Mouse (Mus musculus) spleen, postnatal 10 days (tissue): Measurements from ENCODE around the gene Slc11a2.
"Not testable (repeated sequence)": the region's sequence is repeated elsewhere in the genome, so short reads cannot be mapped to it uniquely, and the experiment has no call there.

ENCODE experiments used
- DNase-seq, 2 experiments: peaks; one replicate each; pipeline ENCODE4 v3.0.0; 2021 to 2022; ENCODE audit warnings: low spot score in 2 of 2

Gene Slc11a2

DNA sequence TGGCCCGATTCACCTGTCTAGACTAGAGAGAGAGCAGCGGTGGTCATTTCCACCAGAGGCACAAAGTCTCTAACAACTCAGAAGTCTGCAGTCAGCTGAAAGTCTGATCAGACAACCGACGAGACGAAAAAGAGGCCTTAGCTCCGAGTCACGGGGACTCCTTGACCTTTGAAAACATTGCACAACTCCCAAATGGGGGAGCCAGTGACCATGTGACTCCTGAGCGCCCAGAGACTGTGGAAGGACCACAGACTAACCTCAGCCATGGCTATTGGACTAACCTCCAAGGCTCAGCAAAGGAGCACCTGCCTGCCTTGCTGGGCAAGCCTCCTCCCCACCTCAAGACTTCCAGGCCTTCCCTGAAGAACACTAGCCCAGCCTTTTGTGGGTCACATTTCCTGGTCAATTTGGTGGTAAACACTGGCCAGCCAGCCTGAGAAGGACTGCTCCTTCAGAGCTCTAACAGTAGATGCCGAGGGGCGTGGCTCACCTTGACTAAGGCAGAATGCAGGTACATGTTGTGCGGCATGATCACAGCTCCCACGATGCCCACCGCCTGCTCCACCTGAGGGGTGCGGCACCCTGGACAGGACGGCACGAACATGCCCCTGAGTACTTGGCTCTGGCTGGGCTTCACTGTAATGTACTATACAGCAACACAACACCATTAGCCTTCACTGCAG lies 21.4 kb downstream of the Slc11a2 start:
- DNase-seq: no peak

GRCm38 (mm10) chr15:100402798-100403197 lies 22.1 kb downstream of the Slc11a2 start:
- DNase-seq: no peak

GRCm38 (mm10) chr15:100402347-100402746 lies 22.5 kb downstream of the Slc11a2 start:
- DNase-seq: no peak

- DNase-seq: no peak
These were observed 23.1 kb downstream of the Slc11a2 start for GRCm38 (mm10) chr15:100401811-100402210.

DNA sequence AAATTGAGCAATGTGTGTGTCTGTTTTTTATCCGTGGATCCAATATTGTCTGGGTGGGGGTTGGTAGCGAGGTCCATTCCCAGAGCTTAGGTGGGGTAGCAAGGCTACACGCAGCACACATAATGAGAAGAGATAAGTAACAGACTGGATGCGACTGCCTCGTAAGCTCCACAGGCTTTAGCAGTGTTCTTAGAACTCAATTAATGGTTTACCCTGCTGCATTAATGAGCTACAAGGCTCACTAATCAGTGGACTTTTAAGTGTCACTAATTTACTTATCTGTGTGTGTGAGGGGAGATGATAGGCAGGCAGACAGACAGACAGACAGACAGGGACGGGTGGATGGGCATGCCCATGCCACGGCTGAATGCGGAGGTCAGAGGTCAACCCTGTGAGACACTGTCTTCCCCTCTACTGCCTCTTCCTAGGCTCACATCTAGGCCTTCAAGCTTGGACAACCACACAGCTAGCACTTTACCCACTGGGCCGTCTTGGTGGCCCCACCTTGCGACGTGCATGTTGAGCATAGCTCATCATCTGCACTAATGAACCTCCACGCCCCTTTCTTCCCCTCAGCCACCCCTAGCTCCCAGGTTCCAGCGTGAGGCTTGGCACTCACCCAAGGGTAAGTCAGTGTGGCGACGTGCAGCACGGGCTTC lies 24.2 kb downstream of the Slc11a2 start:
- no peak for DNase-seq

DNA sequence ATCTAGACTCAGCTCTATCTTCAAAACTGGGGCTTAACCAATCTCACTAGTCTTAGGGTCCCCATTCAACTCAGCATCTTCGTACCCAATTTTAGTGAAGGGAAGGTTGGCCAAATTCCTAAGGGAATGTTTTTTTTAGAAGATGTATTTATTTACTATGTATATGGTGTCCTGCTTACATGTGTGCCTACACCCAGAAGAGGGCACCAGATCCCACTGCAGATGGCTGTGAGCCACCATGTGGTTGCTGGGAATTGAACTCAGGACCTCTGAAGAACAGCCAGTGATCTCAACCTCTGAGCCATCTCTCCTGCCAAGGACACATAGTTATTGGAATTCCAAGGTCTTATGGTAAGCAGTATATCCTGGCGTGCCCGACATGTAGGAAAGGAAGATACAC lies 29.3 kb downstream of the Slc11a2 start:
- DNase-seq: no peak

GRCm38 (mm10) chr15:100393016-100393415 lies 31.9 kb downstream of the Slc11a2 start:
- no peak for DNase-seq

- no peak for DNase-seq
These were observed 33.3 kb downstream of the Slc11a2 start for GRCm38 (mm10) chr15:100391599-100391998.

- DNase-seq: no peak
These were observed 33.8 kb downstream of the Slc11a2 start for GRCm38 (mm10) chr15:100391066-100391465.

DNA sequence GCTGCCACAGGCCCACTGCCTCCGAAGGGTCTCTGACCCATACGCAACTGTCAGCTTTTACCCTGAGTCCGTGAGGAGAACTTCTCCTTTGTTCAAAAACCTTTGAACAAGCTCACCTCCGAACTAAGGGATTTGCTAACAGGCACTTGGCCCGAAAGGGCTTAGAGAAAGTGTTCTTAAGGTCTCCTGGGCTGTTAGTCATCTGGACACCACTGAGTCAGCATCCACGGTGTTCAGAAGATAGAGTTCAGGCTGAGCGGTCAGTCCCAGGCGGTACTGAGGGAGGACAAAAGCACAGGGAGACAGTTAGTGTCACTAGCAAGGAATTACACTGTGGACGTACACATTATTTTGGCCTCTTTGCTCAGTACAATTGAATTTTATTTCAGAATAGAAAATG lies 36.0 kb downstream of the Slc11a2 start:
- no peak for DNase-seq

GRCm38 (mm10) chr15:100388224-100388835 lies 36.5 kb downstream of the Slc11a2 start:
- DNase-seq: peak in 1 of 2 experiments; percentile 51

DNA sequence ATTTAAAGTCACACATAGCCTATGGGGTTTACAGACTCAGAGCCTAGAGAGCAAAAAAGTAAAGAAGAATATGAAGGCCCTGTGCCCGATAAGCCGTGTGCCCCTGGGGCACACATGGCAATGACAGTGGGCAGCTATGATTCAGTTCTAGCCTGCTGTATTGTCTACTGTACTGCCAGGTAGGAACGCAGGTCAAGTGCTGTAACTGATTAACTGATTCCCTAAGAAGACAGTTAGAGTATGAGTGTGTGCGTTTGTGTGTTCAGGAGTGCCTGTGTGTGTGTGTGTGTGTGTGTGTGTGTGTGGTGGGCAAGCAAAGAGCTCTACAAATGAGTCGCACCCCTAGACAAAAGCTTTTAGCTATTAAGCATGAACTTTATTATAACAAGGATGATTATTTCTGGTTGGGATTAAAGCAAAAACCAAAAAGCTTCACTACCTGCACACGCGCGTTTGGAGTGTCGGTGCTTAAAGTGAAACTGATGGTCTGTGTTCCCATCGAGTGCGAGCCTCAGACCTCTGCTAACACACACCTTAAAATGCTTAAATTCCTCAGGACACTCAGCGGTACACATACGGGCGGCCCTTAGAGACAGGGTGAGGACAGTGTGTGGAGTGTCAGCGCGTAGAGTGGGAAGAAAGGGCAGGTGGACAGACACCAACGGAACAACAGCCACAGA lies 37.2 kb downstream of the Slc11a2 start:
- no peak for DNase-seq

GRCm38 (mm10) chr15:100385705-100386104 lies 39.2 kb downstream of the Slc11a2 start:
- DNase-seq: no peak

DNA sequence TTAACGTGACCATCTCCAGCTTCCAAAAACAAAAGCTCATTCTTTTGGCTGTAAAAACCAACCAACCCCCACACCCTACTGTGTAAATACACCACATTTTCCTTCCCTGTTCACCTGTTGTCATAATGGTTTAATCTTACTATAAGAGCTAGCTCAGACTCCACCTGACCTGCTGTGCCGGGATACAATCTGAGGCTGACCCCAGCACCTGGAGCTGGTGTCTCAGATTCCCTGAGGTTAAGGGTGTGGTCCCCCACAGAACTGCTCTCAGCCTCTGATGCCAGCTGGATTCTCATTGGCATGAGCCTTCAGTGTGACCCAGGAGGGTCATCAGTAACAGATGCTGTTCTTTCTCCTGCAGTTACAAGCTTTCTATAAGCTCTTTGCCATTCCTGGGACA lies 44.8 kb downstream of the Slc11a2 start:
- no peak for DNase-seq

GRCm38 (mm10) chr15:100379658-100380057 lies 45.2 kb downstream of the Slc11a2 start:
- no peak for DNase-seq

GRCm38 (mm10) chr15:100377847-100378505 lies 46.9 kb downstream of the Slc11a2 start:
- DNase-seq: not testable (repeated sequence)

- peak in 1 of 2 experiments; percentile 68 for DNase-seq
These were observed 49.8 kb downstream of the Slc11a2 start for GRCm38 (mm10) chr15:100375066-100375465.

GRCm38 (mm10) chr15:100367119-100367518 lies 57.8 kb downstream of the Slc11a2 start:
- no peak for DNase-seq

DNA sequence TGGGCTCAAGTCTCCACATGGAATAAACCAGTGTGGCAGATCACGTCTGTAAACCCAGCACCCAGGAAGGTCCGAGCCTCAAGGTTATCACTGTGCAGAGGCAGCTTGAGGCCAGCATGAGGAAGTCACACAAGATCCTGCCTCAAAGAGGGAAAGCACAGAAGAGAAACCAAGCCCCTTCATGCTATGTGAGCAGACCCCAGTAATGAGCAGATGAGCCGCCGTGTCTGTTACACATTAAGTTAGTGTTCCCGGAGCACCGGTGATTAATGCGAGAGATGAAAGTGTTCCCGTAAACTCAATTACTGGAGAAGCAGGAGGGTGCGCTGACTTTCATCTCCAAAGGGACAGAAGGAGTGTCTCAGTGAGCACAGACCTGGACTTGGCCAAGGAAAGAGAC lies 58.9 kb downstream of the Slc11a2 start:
- not testable (repeated sequence) for DNase-seq

- DNase-seq: no peak
These were observed 60.6 kb downstream of the Slc11a2 start, which contains the start of gene Higd1c for GRCm38 (mm10) chr15:100364242-100364641. Higd1c (plus strand) TSS chr15:100364542.

DNA sequence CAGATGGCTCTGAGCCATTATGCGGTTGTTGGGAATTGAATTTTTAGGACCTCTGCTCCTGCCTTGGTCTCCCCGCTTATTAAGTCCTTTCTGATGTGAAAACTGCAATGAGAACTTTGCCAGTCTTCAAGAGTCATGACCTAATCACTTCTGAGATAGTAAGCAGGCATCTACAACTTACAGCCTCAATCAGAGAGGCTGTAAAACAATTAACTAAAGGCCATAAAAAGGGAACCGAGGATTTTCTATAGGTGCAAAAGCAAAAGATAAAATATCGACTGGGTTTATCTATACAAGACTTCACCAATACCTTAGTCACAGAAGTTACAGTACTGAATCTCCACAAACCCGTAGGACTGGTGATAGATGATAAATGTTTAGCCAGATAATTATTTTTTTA lies 69.0 kb downstream of the Slc11a2 start:
- DNase-seq: no peak

DNA sequence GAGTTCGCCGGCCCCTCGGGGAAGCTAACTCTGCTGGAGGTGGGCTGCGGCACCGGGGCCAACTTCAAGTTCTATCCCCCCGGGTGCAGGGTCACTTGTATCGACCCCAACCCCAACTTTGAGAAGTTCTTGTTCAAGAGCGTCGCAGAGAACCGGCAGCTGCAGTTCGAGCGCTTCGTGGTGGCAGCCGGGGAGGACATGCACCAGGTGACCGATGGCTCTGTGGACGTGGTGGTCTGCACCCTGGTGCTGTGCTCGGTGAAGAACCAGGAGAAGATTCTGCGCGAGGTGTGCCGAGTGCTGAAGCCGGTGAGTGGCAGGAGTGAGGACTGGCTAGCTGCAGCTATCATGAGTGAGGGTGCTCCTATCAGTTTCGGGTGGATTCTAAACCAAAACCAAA lies 71.5 kb downstream of the Slc11a2 start:
- DNase-seq: not testable (repeated sequence)
